Mouse (Mus musculus) heart, adult 2 months (tissue): ENCODE data around the gene Taar3.

Source experiments
- CTCF ChIP-seq: fragments of 200-600 bp; IDR thresholded peaks from 2 replicates; pipeline ENCODE4 v1.8.1; 2022; ENCODE audit warnings: antibody characterized with exemption, mild to moderate bottlenecking, moderate library complexity
- EP300 ChIP-seq: fragments of 200-500 bp; IDR thresholded peaks from 2 replicates; pipeline ENCODE4 v1.6.1; 2011; ENCODE audit warnings: low read depth, low read length, control low read depth; ENCODE audit not compliant: insufficient read depth
- POLR2A ChIP-seq: fragments of 200-500 bp; IDR thresholded peaks from 2 replicates; pipeline ENCODE4 v1.6.1; 2011; ENCODE audit warnings: mild to moderate bottlenecking, low read depth, low read length, control low read depth; ENCODE audit not compliant: insufficient read depth

DNA sequence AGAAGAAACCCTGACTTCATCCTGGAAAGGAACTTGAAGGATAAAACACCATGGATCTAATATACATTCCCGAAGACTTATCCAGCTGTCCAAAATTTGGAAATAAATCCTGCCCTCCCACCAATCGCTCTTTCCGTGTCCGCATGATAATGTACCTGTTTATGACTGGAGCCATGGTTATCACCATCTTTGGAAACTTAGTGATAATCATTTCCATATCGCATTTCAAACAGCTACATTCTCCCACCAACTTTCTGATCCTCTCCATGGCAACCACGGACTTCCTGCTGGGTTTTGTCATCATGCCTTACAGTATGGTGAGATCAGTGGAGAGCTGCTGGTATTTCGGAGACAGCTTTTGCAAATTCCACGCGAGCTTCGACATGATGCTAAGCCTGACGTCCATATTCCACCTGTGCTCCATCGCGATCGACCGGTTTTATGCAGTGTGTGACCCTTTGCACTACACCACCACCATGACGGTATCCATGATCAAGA lies at the start of gene Taar3:
- no peak for TF ChIP-seq CTCF
- no peak for TF ChIP-seq EP300
- no peak for TF ChIP-seq POLR2A
